23 mouse cellular contexts compared by ENCODE assay signal in genomic region chr3:35745010-35745409, GRCm38 (mm10). TPM values are rescaled to one million over a fixed set of nuclear protein-coding genes. Genes with fewer than 3 reads are reported as not detected.
A peak's percentile ranks its signal among the peaks of the same experiment; 100 is the strongest.
DNase-seq lines count a peak whose midpoint lies in the region; ATAC-seq and TF ChIP-seq lines count a peak whose summit lies in the region.
"Had no signal": no experiment of that assay in that cellular context is flagged by ENCODE, and none has a peak within 500 bp of the region (broad histone marks: within the 10 kb centered on the region; RNA-seq: fewer than 3 reads in every experiment).

No protein-coding gene starts in this region.

- DNase-seq in midbrain, postnatal 0 days (ENCODE audit: low spot score), result no peak
- no peak for DNase-seq in midbrain, embryonic 10.5 days (ENCODE audit: low spot score)
- DNase-seq in kidney, postnatal 36 days, result peak; percentile 63 to 64
- DNase-seq in urinary bladder, postnatal 14 days (ENCODE audit: low spot score), result no peak
- no peak for DNase-seq in adrenal gland, postnatal 10 days
- DNase-seq in heart, adult 9 months (ENCODE audit: low spot score in 2 of 2), result no peak
- DNase-seq in hindbrain, embryonic 11.5 days (ENCODE audit: low spot score), result no peak
- DNase-seq: cerebellum, adult 11 months; cerebellum, postnatal 10 days; gastrocnemius, postnatal 36 days; heart, adult 2 months; layer of hippocampus, postnatal 36 days; lung, embryonic 14.5 days; midbrain, embryonic 14.5 days; right cerebral cortex, adult 18-20 months; thymus, adult 2 months; thymus, postnatal 4 days had no signal

- H3K27ac ChIP-seq in midbrain, postnatal 0 days (ENCODE audit: low read depth, low read length), result no peak overlapping the region
- no peak overlapping the region for H3K27ac ChIP-seq in midbrain, embryonic 10.5 days (replicated peaks)
- no peak overlapping the region for H3K27ac ChIP-seq in kidney, embryonic 15.5 days
- H3K27ac ChIP-seq in hindbrain, embryonic 11.5 days (ENCODE audit: low read depth, low read length), result no peak overlapping the region
- H3K27ac ChIP-seq: embryonic facial prominence, embryonic 10.5 days; heart, adult 2 months; hindbrain, embryonic 13.5 days; liver, embryonic 14.5 days had no signal

- H3K9ac ChIP-seq in midbrain, postnatal 0 days (replicated peaks; ENCODE audit: low read length, poor library complexity, severe bottlenecking), result no peak overlapping the region
- H3K9ac ChIP-seq in kidney, embryonic 15.5 days, result no peak overlapping the region
- H3K9ac ChIP-seq in hindbrain, embryonic 11.5 days (ENCODE audit: low read depth, low read length), result no peak overlapping the region
- H3K9ac ChIP-seq: hindbrain, embryonic 13.5 days; liver, embryonic 14.5 days; lung, embryonic 14.5 days had no signal

- H3K9me3 ChIP-seq in midbrain, postnatal 0 days (ENCODE audit: low read length), result no peaks in the 10 kb centered on the region
- H3K9me3 ChIP-seq in midbrain, embryonic 10.5 days (replicated peaks), result no peaks in the 10 kb centered on the region
- no peaks in the 10 kb centered on the region for H3K9me3 ChIP-seq in kidney, embryonic 15.5 days (replicated peaks)
- H3K9me3 ChIP-seq in hindbrain, embryonic 11.5 days (ENCODE audit: control insufficient read depth, low read length), result no peaks in the 10 kb centered on the region
- H3K9me3 ChIP-seq: embryonic facial prominence, embryonic 10.5 days; hindbrain, embryonic 13.5 days had no signal

- no peaks in the 10 kb centered on the region for H3K27me3 ChIP-seq in midbrain, postnatal 0 days (ENCODE audit: insufficient read depth, low read length)
- H3K27me3 ChIP-seq in midbrain, embryonic 10.5 days (ENCODE audit: low read depth, poor library complexity, severe bottlenecking), result no peaks in the 10 kb centered on the region
- no peaks in the 10 kb centered on the region for H3K27me3 ChIP-seq in kidney, embryonic 15.5 days
- no peaks in the 10 kb centered on the region for H3K27me3 ChIP-seq in hindbrain, embryonic 11.5 days (ENCODE audit: control insufficient read depth, insufficient read depth, low read length)
- H3K27me3 ChIP-seq: hindbrain, embryonic 13.5 days had no signal

- no peaks in the 10 kb centered on the region for H3K4me1 ChIP-seq in midbrain, postnatal 0 days (ENCODE audit: insufficient read depth, low read length)
- H3K4me1 ChIP-seq in midbrain, embryonic 10.5 days, result peaks cover 9% of the 10 kb centered on the region; the same call in 1 of the 2 replicates
- no peaks in the 10 kb centered on the region for H3K4me1 ChIP-seq in kidney, embryonic 15.5 days
- H3K4me1 ChIP-seq in hindbrain, embryonic 11.5 days (replicated peaks; ENCODE audit: control insufficient read depth, insufficient read depth, low read length), result no peaks in the 10 kb centered on the region
- H3K4me1 ChIP-seq: embryonic facial prominence, embryonic 10.5 days; hindbrain, embryonic 13.5 days; megakaryocyte, embryonic 14.5 days had no signal

- 0 out of 2 replicates have a peak, but pooled peaks have one; percentile 23 for ATAC-seq in midbrain, postnatal 0 days (ENCODE audit: low FRiP score)
- ATAC-seq in kidney, embryonic 15.5 days (replicated peaks; ENCODE audit: low FRiP score), result 0 out of 2 replicates have a peak, but pooled peaks have one; percentile 64
- ATAC-seq in hindbrain, embryonic 11.5 days (ENCODE audit: low FRiP score), result no peak
- ATAC-seq: forebrain, embryonic 16.5 days had no signal

- WGBS in midbrain, postnatal 0 days, result 37% methylated on average over 4 of the region's 4 CpGs
- 48% methylated on average over 4 of the region's 4 CpGs for WGBS in midbrain, embryonic 10.5 days
- 41% methylated on average over 4 of the region's 4 CpGs for WGBS in kidney, embryonic 15.5 days
- WGBS in hindbrain, embryonic 11.5 days, result 58% methylated on average over 4 of the region's 4 CpGs

- TF ChIP-seq CTCF in midbrain, postnatal 0 days (IDR thresholded peaks at IDR 0.05), result no peak

- H3K36me3 ChIP-seq in midbrain, postnatal 0 days (ENCODE audit: insufficient read depth, low read length), result no peaks in the 10 kb centered on the region
- H3K36me3 ChIP-seq in midbrain, embryonic 10.5 days, result no peaks in the 10 kb centered on the region
- H3K36me3 ChIP-seq in kidney, embryonic 15.5 days, result no peaks in the 10 kb centered on the region
- no peaks in the 10 kb centered on the region for H3K36me3 ChIP-seq in hindbrain, embryonic 11.5 days (ENCODE audit: control insufficient read depth, insufficient read depth, low read length)
- H3K36me3 ChIP-seq: embryonic facial prominence, embryonic 10.5 days; hindbrain, embryonic 13.5 days had no signal

- no peak overlapping the region for H3K4me2 ChIP-seq in midbrain, postnatal 0 days (ENCODE audit: low read depth, low read length, poor library complexity, severe bottlenecking)
- no peak overlapping the region for H3K4me2 ChIP-seq in kidney, embryonic 15.5 days
- no peak overlapping the region for H3K4me2 ChIP-seq in hindbrain, embryonic 11.5 days (replicated peaks; ENCODE audit: low read depth, low read length)
- H3K4me2 ChIP-seq: hindbrain, embryonic 13.5 days; lung, embryonic 14.5 days had no signal

- H3K4me3 ChIP-seq in midbrain, postnatal 0 days (ENCODE audit: low read depth, low read length), result no peak overlapping the region
- no peak overlapping the region for H3K4me3 ChIP-seq in midbrain, embryonic 10.5 days
- no peak overlapping the region for H3K4me3 ChIP-seq in kidney, embryonic 15.5 days (replicated peaks)
- H3K4me3 ChIP-seq in hindbrain, embryonic 11.5 days (ENCODE audit: low read depth, low read length), result no peak overlapping the region
- H3K4me3 ChIP-seq: embryonic facial prominence, embryonic 10.5 days; heart, adult 2 months; hindbrain, embryonic 13.5 days; megakaryocyte, embryonic 14.5 days had no signal

RNA-seq across cellular contexts. Expression of gene Atp11b, which starts 8.9 kb away (rescaled TPM):
- 49.9 and 69.1 TPM in 2 replicates for total RNA-seq in midbrain, postnatal 0 days (2014; rRNA removed)
- polyA plus RNA-seq in midbrain, postnatal 0 days (2015; fragmentation: Nextera tagmentation; extraction: Ambion mirVana), result 36.5 and 36.8 TPM in 2 replicates
- polyA plus RNA-seq in midbrain, embryonic 10.5 days (2016; fragmentation: Nextera tagmentation; extraction: Ambion mirVana), result 25.0 and 26.4 TPM in 2 replicates
- polyA plus RNA-seq in kidney, embryonic 15.5 days (2015; fragmentation: Nextera tagmentation; extraction: Ambion mirVana), result 32.9 and 34.8 TPM in 2 replicates
- 10 to 100 TPM; 40.6 to 44.2 TPM for total RNA-seq in adrenal gland, postnatal 10 days (2021)
- polyA plus RNA-seq in hindbrain, embryonic 11.5 days (2014; fragmentation: Nextera tagmentation; extraction: Ambion mirVana), result 30.0 and 30.2 TPM in 2 replicates

Comparison
In these comparisons a context has a peak if more than half of its experiments do, and no peak if none do; other contexts are left out.
1. DNase-seq: peak in kidney, postnatal 36 days (2 of 2); none in midbrain, postnatal 0 days (single experiment), midbrain, embryonic 10.5 days (single experiment), urinary bladder, postnatal 14 days (single experiment), adrenal gland, postnatal 10 days (single experiment), heart, adult 9 months (0 of 2) and hindbrain, embryonic 11.5 days (single experiment).